Mouse (Mus musculus) layer of hippocampus, postnatal 14 days (tissue): Measurements from ENCODE around the gene Ppp1r2. TPM values are rescaled to one million over a fixed set of nuclear protein-coding genes. Genes with fewer than 3 reads are reported as not detected.
"Not testable (repeated sequence)": the region's sequence is repeated elsewhere in the genome, so short reads cannot be mapped to it uniquely, and the experiment has no call there.

Source experiments
- DNase-seq, 2 experiments: peaks; one replicate each; pipeline ENCODE4 v3.0.0; 2021 to 2022; ENCODE audit warnings: low spot score in 2 of 2, mixed read lengths in 1 of 2
- long read RNA-seq, 2 experiments: library from polyadenylated mRNA; stranded (forward); transcript quantifications; one replicate each; pipeline ENCODE4 v2.0.0; 2021
- total RNA-seq, 2 experiments: library from RNA; stranded (reverse); gene quantifications; 2 replicates each; pipeline ENCODE4 v1.2.3; 2021

Gene Ppp1r2
- 10 to 100 TPM; 74.8 to 75.6 TPM for total RNA-seq
- long read RNA-seq, experiment 1, full-length matches to known transcripts: 130 of 140 reads
- long read RNA-seq, experiment 1, partial matches to known transcripts: 7 of 140 reads
- long read RNA-seq, experiment 1, other reads (novel, unspliced or antisense): 3 of 140 reads
- long read RNA-seq, experiment 2, full-length matches to known transcripts: 188 of 210 reads
- long read RNA-seq, experiment 2, partial matches to known transcripts: 3 of 210 reads
- long read RNA-seq, experiment 2, other reads (novel, unspliced or antisense): 19 of 210 reads

DNA sequence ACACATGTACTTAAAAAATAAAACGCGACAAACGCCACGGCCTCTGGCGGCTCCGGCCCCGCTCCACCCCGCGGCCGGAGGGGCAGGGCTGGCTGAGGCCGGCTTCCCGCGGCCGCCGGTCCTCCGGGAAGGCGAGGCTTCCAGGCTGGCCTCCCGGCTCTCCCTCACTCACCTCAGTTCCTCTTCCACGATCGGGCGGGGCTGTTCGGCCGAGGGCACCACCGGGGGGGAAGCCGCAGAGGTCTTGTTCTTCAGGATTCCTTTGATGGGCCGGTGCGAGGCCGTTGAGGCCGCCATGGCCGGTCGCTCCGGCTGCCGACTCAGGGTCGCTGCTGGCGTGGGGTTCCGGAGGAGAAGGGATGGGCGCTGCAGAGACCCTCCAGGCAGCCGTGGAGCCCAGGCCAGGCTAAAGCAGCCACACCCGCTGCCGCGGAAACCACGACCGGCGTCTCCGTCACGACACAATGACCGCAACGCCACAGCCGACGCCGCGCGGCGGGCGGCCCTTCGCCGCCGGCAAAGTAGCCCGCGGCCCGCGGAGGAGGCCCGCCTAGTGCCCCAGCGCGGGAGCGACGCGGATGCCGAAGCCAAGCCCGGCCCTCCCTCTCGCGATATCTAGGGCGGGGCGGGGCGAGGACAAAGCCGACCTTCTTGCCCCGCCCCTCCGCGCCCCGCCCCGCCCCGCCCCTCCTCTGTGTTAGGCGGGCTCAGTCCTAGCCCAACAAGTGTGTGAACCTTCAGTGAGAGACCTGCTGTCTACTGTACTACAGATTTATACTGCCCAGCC, at the start of gene Ppp1r2:
Gene Ppp1r2, minus strand, starts transcription at position 604 of the 787 bp plus-strand sequence.
- peak; percentile 86 to 88 for DNase-seq

DNA sequence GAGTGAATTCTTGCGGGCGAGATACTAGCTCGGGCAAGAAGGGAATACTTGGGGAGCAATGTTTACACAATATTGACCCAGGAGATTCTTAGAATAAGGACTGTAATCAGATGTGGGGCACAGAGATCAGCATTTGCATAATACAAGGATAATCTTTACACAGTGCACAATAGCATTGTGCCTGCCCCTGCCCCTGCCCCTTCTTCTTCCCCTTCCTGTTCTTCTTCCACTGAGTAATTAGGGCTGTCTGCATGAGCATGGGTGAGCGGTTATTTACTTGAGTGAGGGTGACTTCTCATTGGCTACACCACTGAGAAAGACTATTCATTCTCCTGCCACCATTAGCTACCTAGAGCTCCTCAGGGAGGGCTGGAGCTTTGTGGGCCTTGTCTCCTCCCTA, 46.4 kb upstream of the Ppp1r2 start:
- no peak for DNase-seq

GRCm38 (mm10) chr16:31320954-31321353, 45.9 kb upstream of the Ppp1r2 start:
- no peak for DNase-seq

DNA sequence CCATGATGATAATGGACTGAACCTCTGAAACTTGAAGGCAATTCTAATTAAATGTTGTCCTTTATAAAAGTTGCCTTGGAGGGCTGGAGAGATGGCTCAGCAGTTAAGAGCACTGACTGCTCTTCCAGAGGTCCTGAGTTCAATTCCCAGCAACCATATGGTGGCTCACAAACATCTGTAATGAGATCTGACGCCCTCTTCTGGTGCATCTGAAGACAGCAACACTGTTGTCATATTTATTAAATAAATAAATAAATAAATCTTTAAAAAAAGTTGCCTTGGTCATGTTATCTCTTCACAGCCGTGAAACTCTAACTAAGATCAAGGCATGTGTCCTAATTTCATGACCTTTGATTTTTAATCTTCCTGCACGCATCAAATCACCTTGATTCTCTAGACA, 44.6 kb upstream of the Ppp1r2 start:
- not testable (repeated sequence) for DNase-seq

GRCm38 (mm10) chr16:31319316-31319715, 44.2 kb upstream of the Ppp1r2 start:
- DNase-seq: no peak

DNA sequence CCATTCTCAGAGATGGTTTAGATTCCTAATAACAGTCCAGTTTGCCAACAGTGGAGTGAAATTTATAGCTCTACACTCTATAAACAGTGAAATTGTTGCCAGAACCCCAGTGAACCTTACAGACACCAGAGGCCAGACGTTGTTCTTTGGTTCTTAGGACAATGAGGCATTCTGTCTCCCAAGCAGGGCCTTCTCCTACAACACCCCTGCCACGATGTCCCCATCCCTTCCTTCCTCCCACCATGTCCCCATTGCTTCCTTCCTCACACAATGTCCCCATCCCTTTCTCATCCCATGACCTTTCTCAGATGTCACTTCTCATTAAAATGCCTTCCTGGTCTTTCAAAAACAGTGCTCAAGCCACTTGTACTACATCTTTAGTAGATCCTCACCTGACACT, 43.3 kb upstream of the Ppp1r2 start:
- no peak for DNase-seq

- peak in 1 of 2 experiments; percentile 20 for DNase-seq
Observed at GRCm38 (mm10) chr16:31316246-31317143, 41.4 kb upstream of the Ppp1r2 start.

GRCm38 (mm10) chr16:31315294-31315693, 40.2 kb upstream of the Ppp1r2 start:
- DNase-seq: no peak

- DNase-seq: no peak
Observed at GRCm38 (mm10) chr16:31314497-31315233, 39.6 kb upstream of the Ppp1r2 start, which contains the start of gene Apod. Gene Apod (minus strand): TSS chr16:31314808.

DNA sequence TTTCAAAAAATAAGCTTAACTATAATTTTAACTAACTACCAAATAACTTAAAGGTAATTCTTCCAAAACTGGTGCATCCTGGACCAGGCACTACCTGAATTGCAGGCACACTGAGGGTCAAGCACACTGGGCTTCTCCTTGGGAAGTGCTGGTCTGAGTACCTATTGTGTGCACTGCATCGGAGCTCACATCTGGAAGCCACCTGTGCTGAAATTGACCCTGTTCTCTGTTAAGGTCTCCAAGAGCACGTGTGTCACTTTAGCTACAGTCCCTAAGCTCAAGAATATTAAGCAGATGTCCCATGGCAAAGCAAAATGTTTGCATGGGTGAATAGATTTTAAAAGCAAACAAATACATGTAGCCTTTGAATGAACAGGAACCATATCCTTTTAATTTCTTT, 38.5 kb upstream of the Ppp1r2 start:
- no peak for DNase-seq

GRCm38 (mm10) chr16:31312296-31312695, 37.2 kb upstream of the Ppp1r2 start:
- no peak for DNase-seq

GRCm38 (mm10) chr16:31305199-31305919, 30.3 kb upstream of the Ppp1r2 start:
- no peak for DNase-seq

DNA sequence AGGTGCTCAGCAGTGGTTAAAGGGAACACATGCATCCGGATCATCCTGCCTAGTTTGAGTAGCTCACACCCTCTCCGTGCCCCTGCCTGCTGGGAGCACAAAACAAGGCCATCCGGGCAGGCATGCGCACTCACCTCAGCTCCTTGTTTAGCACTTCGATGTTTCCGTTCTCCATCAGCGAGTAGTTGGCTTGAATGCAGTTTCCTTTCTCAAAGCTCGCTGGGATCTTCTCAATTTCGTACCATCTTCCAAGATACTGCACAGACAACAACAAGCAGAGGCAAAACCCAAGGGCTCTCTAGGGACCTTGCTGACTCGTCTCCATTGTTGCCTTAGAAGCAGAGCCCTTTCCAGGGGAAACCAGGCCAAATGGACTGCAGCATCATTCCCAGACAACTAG, 28.2 kb upstream of the Ppp1r2 start:
- no peak for DNase-seq

- no peak for DNase-seq
Observed at GRCm38 (mm10) chr16:31300883-31301532, 25.9 kb upstream of the Ppp1r2 start.

DNA sequence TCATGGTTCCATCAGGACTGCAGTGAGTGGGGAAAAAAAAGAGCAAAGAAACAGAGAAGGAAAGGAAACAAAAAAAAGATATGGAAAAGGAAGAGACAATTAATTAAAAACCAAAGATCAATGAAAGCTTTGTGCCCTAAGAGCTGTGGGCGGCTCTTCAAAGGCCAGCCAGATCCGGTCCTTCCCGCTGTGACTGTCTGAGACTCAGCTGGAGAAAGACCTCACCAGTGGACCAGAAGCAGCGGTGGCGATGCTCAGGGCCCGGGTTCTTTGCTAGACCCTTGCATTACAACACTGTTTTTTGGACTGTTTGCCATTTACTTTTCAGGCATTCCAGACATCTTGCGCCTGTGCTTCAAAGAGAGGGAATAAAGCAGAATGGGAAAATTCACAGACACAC, 25.4 kb upstream of the Ppp1r2 start:
- DNase-seq: no peak

DNA sequence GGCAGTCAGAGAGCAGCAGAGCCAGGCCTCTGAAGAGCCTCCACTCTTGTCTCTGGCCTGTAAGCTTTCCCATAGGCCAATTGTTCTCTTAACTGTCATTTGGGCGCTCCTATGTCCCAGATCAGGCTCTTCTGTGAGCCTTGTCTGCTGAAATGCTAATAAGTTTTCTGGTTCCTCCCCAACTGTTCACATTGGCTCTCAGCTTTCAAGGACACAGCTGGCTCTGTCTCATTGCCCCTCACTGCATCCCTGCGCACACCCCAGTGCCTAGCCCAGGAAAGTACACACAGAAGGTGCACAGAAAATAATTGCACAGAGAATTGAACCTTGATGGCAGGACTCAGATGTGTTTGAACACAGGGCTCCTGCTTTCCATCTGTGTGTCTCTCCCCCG, 24.9 kb upstream of the Ppp1r2 start:
- no peak for DNase-seq

- DNase-seq: no peak
Observed at GRCm38 (mm10) chr16:31299164-31299959, 24.3 kb upstream of the Ppp1r2 start.

DNA sequence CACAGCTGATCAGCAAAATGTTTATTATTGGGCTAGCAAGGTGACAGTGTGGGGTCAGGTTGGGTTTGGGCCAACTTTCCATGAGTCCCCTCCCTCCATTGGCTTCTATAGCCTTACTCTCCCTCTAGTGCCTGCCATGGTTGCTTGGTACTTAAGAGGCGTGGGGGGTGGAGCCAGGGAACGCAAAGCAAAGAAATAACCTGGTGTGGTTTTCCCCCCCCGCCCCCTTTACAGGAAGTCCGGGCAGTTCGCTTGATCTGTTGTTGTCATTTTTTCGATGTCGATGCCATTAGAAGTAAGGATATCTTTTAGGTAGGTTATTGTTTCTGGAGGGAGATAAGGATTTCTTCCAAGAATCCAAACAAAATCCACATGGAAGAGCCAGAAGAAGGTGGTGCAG, 22.0 kb upstream of the Ppp1r2 start:
- no peak for DNase-seq

GRCm38 (mm10) chr16:31293761-31294160, 18.7 kb upstream of the Ppp1r2 start:
- no peak for DNase-seq
